Mouse (Mus musculus): ENCODE data around the gene Gcsh. TPM values are rescaled to one million over a fixed set of nuclear protein-coding genes. Genes with fewer than 3 reads are reported as not detected.
A peak's percentile ranks its signal among the peaks of the same experiment; 100 is the strongest.

The Gcsh gene
- total RNA-seq, 2 experiments from 2014 or later: 43.9 to 50.1 TPM

GRCm38 (mm10) chr8:116978631-116979256, 14.6 kb downstream of the Gcsh start, which contains the start of gene 1700030J22Rik:
TSS of gene 1700030J22Rik (minus strand) at chr8:116978959.
- peak; percentile 97 to 98 for DNase-seq (ENCODE audit: low spot score in 2 of 2)

GRCm38 (mm10) chr8:116978052-116978451, 15.3 kb downstream of the Gcsh start:
- DNase-seq (ENCODE audit: low spot score in 2 of 2): no peak

- no peak for DNase-seq (ENCODE audit: low spot score in 2 of 2)
Observed at GRCm38 (mm10) chr8:116975606-116976005, 17.7 kb downstream of the Gcsh start.

- DNase-seq (ENCODE audit: low spot score in 2 of 2): no peak
Observed at GRCm38 (mm10) chr8:116975066-116975465, 18.3 kb downstream of the Gcsh start.

GRCm38 (mm10) chr8:116969531-116969930, 23.8 kb downstream of the Gcsh start:
- no peak for DNase-seq (ENCODE audit: low spot score in 2 of 2)

GRCm38 (mm10) chr8:116954415-116954814, 38.9 kb downstream of the Gcsh start:
- DNase-seq (ENCODE audit: low spot score in 2 of 2): peak; percentile 74 to 93

GRCm38 (mm10) chr8:116952428-116952827, 40.9 kb downstream of the Gcsh start:
- no peak for DNase-seq (ENCODE audit: low spot score in 2 of 2)

DNA sequence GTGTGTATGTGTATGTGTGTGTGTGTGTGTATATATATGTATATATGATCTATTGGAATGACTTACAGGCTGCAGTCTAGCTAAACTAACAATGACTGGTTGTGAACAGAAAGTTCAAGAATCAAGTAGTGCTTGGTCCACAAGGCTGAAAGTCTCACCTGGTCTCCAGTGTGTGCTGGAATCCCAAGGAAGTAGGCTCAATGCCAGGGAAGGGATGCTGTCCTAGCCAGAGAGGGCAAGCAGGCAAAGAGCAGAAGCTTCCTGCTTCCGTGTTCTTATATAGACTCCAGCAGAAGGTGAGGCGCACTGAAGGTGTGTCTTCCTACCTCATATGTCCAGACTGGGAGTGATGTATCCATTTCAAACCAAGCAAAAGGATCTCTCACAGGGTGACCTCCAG, 41.6 kb downstream of the Gcsh start:
- DNase-seq (ENCODE audit: low spot score in 2 of 2): no peak

- DNase-seq (ENCODE audit: low spot score in 2 of 2): no peak
Observed at GRCm38 (mm10) chr8:116951369-116951768, 42.0 kb downstream of the Gcsh start.

GRCm38 (mm10) chr8:116947589-116947988, 45.7 kb downstream of the Gcsh start:
- no peak for DNase-seq (ENCODE audit: low spot score in 2 of 2)

GRCm38 (mm10) chr8:116946851-116947250, 46.5 kb downstream of the Gcsh start:
- DNase-seq (ENCODE audit: low spot score in 2 of 2): no peak

DNA sequence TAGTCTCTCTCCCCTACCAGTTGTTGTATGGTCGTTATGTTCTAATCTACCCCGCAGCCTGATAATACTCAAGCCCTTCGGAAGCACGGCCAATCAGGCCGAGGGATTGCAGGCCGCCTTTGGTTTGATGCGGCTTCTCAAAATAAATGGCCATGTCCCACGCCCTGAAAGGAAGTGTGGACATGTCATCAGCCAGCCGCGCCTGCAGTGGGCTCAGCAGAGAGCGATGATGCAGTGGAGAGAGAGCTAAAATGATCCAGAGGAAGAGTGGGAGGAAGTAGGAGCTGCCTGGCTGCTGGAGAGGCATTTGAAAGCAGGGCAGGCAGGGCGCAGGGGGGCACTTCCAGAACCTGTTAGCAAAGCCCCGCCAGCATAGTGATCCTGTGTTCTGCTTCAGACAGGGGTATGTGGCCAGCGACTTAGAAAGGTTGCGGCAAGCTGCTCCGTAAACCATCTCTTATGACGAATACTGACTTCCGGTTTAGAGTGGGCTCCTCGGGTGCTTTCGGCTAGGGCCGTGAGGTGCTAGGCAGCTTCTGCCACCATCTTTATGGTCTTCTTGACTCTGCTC, 47.0 kb downstream of the Gcsh start:
- DNase-seq (ENCODE audit: low spot score in 2 of 2): peak; percentile 33 to 57

DNA sequence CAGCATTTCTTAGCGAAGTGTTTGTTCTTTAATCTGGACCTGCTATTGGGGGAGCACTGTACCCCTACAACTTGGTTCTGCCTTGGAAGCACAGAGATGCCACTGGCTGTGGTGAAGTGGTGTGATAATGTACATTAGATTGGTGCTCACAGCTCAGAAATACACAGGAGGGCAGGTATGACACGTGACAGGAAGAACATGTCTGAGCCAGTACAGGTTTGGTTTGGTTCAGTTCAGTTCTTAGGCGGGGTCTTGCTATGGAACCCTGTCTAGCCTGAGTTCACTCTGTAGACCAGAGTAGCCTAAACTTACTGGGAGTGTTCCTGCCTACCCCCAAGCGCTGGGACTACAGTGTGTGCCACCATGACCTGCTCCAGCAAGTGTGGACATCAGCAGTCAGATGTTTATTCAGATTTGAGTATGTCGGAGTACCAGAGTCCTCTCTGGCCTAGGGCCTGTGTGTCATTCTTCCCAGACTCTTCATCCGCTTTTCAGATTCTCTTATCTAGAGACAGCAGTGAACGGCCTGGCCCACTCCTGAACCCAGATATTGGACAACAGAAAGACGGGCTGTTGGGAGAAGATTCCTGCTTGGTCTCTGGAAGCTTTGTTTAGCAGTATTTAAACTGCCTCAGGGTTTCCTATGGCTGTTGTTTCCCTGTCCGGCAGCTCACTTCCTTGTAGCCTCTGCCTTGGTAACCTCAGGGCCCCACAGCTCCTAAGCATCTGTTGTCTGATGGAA, 48.0 kb downstream of the Gcsh start:
- no peak for DNase-seq (ENCODE audit: low spot score in 2 of 2)

DNA sequence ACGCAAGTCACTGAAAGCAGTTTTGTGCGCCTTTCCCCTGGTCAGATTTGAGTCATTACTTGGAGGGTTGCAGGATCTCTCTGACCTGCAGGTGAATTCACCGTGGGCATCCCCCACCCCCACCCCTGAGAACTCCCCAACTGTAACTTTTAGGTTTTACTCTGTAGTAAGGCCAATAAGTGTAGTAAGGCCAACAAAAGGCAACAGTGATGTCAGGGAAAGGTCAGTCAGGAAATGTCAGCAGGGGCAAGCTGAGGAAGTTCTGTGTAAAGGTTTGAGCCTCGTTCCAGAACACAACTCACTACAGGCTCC, 49.0 kb downstream of the Gcsh start:
- DNase-seq (ENCODE audit: low spot score in 2 of 2): no peak

- peak; percentile 15 to 24 for DNase-seq (ENCODE audit: low spot score in 2 of 2)
Observed at GRCm38 (mm10) chr8:116943555-116944384, 49.6 kb downstream of the Gcsh start.

DNA sequence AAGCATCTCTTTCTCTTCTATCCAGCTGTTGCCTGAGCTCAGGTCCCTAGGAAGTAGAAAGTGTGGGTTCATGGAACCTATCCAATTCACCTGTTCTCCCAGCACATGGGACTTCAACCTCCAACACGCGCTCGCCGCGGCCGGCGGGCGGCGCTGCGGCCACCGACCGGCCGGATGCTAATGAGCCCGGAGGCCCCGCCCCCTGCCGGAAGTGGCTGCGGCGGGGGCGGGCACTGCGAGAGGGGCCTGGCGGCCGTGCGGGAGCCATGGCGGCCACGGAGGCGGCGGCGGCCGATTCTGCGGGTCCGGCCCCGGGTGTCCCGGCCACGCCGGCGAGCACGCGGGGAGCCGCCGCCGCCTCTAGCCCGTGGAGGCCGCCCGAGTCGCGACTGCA, 50.2 kb downstream of the Gcsh start, which contains the start of gene Atmin:
Atmin (plus strand) TSS at position 233 of the 394 bp plus-strand sequence.
- DNase-seq (ENCODE audit: low spot score in 2 of 2): peak; percentile 57 to 85

DNA sequence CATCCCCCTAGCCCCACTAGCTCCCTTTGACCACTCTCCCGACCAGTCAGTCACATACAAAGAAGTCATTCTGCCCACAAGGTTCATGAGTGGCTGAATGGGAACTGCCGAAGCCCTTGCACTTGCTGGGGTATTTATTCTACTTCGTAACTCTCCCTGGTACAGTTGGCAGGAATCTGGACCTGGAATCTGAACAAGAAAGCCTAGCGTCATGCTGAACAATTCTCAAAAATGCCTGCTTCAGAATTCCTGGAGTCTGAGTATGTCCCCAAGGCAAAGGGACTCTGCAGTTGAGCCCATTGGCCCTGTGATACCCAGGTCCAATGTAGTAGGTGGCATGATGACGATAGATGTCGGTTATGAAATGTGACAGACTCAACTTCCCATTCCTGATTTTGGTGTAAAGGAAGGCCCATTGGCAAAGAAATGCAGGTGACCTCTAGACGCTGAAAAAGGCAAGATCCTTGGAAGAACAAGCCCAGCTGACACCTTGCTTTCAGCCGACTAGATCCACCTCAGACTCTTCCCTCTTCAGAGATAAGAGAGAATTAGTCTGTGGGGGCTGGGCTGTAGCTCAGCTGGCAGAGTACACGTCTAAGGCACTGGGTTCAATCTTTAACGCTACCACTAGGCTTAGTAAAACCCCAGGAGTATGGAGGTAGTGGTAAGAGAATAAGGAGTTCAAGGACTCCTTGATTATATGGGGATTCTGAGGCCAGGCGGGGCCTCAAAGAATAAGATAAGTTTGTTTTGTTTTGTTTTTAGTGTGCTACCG, 50.9 kb downstream of the Gcsh start:
- no peak for DNase-seq (ENCODE audit: low spot score in 2 of 2)

DNA sequence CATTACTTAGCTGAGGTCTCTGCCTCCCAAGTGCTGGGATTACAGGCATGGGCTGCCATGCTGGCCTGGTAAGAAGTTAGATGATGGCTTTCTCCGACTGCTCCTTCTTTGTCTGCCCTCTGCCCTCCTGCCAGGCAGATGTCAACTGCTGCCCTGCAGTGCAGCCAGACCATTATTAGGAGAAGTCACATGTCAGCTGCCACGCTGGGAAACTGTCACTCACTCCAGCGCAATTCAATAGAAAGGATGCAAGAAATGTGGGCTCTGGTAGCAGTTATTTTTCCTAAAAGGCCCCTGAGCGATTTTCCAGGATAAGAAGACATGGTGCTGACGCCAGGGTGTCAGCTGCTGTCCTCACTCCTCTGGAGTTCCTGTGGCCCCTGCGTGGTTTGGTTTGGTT, 57.8 kb downstream of the Gcsh start:
- no peak for DNase-seq (ENCODE audit: low spot score in 2 of 2)

- no peak for DNase-seq (ENCODE audit: low spot score in 2 of 2)
Observed at GRCm38 (mm10) chr8:116934976-116935375, 58.4 kb downstream of the Gcsh start.

Data from layer of hippocampus, adult 18-20 months (tissue).